Mouse (Mus musculus): ENCODE measurements around the gene Eftud2.

DNA sequence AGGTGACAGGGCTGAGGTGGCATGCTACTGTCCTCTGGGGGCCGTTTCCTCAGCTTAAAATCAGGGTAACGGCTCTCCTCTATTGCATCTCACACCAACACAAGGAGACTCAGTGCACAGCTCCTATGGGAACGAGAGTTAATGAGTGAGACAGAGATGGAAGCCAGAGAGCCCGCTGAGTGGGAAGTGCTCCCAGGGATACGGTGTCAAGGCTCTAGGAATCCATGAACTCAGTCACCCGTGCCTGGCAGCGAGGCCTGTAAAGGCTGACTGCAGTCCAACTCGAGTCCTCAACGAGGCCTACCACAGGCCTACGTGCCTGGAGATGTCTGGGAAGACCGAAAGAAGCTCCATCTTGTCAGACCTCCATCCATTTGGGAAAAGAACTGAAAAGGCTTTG is 21.8 kb downstream of the Eftud2 start:
- no peak for TF ChIP-seq POLR2A (IDR thresholded peaks at IDR 0.05; ENCODE audit: borderline replicate concordance, control insufficient read depth, low read depth, low read length)
- no peak for TF ChIP-seq CTCF (IDR thresholded peaks at IDR 0.05; ENCODE audit: control insufficient read depth, insufficient read depth, low read length)
